Mouse (Mus musculus) ES-Bruce4 (cell line): ENCODE measurements around the gene Phf21b.

Experiments used
- CTCF ChIP-seq: IDR thresholded peaks from one replicate; pipeline ENCODE4 v1.8.1; 2011; ENCODE audit warnings: low read depth, low read length
- EP300 ChIP-seq: IDR thresholded peaks from 2 replicates; pipeline ENCODE4 v1.6.1; 2011; ENCODE audit warnings: low read depth, low read length; ENCODE audit not compliant: insufficient read depth

- TF ChIP-seq EP300 (no peak), CTCF (no peak)
Observed at GRCm38 (mm10) chr15:84891246-84891645, 35.4 kb upstream of the Phf21b start.
